ENCODE assay signal across 28 mouse cellular contexts in the genomic region with DNA sequence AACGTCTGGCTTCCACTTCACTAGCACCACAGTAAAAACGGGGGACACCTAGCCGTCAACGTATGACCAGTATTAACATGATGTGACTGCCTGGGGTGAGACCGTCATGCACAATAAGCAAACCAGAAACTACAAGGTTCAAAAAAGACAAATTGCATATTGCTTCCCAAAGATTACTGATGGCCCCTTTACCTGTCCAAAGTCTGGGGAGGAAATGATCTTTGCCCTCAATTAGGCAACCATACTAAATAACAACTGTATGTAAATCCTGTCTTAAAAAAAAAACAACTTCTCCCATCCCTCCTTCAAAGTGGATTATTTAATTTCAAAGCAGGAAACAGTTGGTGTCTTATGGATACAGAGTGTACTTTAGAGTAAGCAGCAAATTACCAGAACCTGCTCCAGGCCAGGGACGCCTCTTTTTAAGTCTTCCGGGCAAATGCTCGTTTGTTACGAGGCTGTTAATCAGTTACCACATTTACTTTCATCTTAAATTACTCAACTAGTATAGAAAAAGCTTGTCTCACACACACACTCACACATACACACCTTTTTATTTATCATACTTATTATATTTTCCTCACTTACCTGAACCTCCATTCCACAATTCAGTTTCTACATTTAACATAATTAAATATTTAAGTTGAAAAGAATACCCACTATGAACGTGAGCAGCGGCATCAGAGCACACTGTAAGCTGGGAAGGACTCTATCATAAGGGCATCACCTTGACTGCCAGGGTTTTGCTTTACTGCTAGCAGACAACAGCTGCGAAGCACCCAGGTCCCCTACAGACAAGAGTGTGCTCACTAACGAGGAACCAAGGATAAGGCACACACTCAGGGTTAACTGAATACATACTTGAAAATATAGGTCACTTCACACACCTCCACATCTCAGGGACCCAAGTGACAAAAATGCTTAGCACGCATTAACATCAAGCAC. TPM values are rescaled to one million over a fixed set of nuclear protein-coding genes. Genes with fewer than 3 reads are reported as not detected.
A peak's percentile ranks its signal among the peaks of the same experiment; 100 is the strongest.
DNase-seq lines count a peak whose midpoint lies in the region; ATAC-seq and TF ChIP-seq lines count a peak whose summit lies in the region.
"Had no signal": no experiment of that assay in that cellular context is flagged by ENCODE, and none has a peak within 500 bp of the region (broad histone marks: within the 10 kb centered on the region; RNA-seq: fewer than 3 reads in every experiment).

No protein-coding gene starts in this region.

- peak; percentile 29 for DNase-seq in kidney, adult 2 months
- no peak for DNase-seq in kidney, adult 11 months
- DNase-seq in kidney, postnatal 14 days = peak; percentile 21
- no peak for DNase-seq in kidney, adult 9 months
- no peak for DNase-seq in forebrain, embryonic 10.5 days (ENCODE audit: extremely low spot score, low spot score)
- no peak for DNase-seq in frontal cortex, postnatal 25 days (ENCODE audit: low spot score in 2 of 2)
- DNase-seq: adrenal gland, adult 8-10 months; cerebellum, adult 8-10 months; cerebellum, postnatal 36 days; gastrocnemius, adult 2 months; gastrocnemius, postnatal 36 days; heart, adult 2 months; layer of hippocampus, adult 9-11 months; lung, adult 2 months; lung, postnatal 10 days; midbrain, embryonic 14.5 days; retina, postnatal 1 day; right cerebral cortex, postnatal 14 days had no signal

- peaks cover 3% of the 10 kb centered on the region for H3K36me3 ChIP-seq in kidney, adult 2 months (ENCODE audit: control insufficient read depth, insufficient read depth, low read length)
- H3K36me3 ChIP-seq in intestine, embryonic 16.5 days (ENCODE audit: control insufficient read depth, insufficient read depth, low read length) = 0 out of 2 replicates have a peak, but pooled peaks cover 12% of the 10 kb centered on the region
- H3K36me3 ChIP-seq in liver, embryonic 16.5 days (ENCODE audit: control insufficient read depth, insufficient read depth) = peaks cover 19% of the 10 kb centered on the region
- peaks cover 89% of the 10 kb centered on the region for H3K36me3 ChIP-seq in forebrain, embryonic 10.5 days (replicated peaks)

- peak; percentile 82 for ATAC-seq in intestine, embryonic 16.5 days
- ATAC-seq in liver, embryonic 16.5 days (ENCODE audit: low read depth) = peak; percentile 64
- ATAC-seq: forebrain, embryonic 14.5 days had no signal

- H3K9me3 ChIP-seq in intestine, embryonic 16.5 days (ENCODE audit: control insufficient read depth, low read length) = no peaks in the 10 kb centered on the region
- H3K9me3 ChIP-seq in liver, embryonic 16.5 days (replicated peaks; ENCODE audit: control insufficient read depth, low read length) = no peaks in the 10 kb centered on the region
- H3K9me3 ChIP-seq in forebrain, embryonic 10.5 days = no peaks in the 10 kb centered on the region
- H3K9me3 ChIP-seq: G1E; heart, embryonic 12.5 days; limb, embryonic 12.5 days; neural tube, embryonic 15.5 days; stomach, embryonic 15.5 days had no signal

- TF ChIP-seq POLR2A in kidney, adult 2 months (IDR thresholded peaks at IDR 0.05; ENCODE audit: low read depth, low read length) = no peak

- H3K27ac ChIP-seq in kidney, adult 2 months (ENCODE audit: insufficient read depth, low read depth, low read length) = 0 out of 2 replicates have a peak overlapping the region, but pooled peaks have one; percentile 35
- peak overlapping the region; percentile 89 for H3K27ac ChIP-seq in intestine, embryonic 16.5 days (ENCODE audit: low read length)
- peak overlapping the region; percentile 34; the same call in 1 of the 2 replicates for H3K27ac ChIP-seq in liver, embryonic 16.5 days (ENCODE audit: low read length)
- H3K27ac ChIP-seq in forebrain, embryonic 10.5 days = no peak overlapping the region
- H3K27ac ChIP-seq: gastrocnemius, adult 2 months; heart, adult 2 months; hindbrain, embryonic 14.5 days; limb, embryonic 12.5 days; macrophage; neural tube, embryonic 15.5 days; stomach, embryonic 15.5 days had no signal

- peak overlapping the region; percentile 32 for H3K4me2 ChIP-seq in intestine, embryonic 16.5 days (ENCODE audit: low read depth, low read length)
- H3K4me2 ChIP-seq in liver, embryonic 16.5 days (ENCODE audit: low read depth, low read length) = no peak overlapping the region
- H3K4me2 ChIP-seq: heart, embryonic 12.5 days; hindbrain, embryonic 14.5 days; limb, embryonic 12.5 days; neural tube, embryonic 15.5 days; stomach, embryonic 15.5 days had no signal

- 45% methylated on average over 14 of the region's 14 CpGs for WGBS in kidney, adult 2 months
- 64% methylated on average over 14 of the region's 14 CpGs for WGBS in intestine, embryonic 16.5 days
- 79% methylated on average over 14 of the region's 14 CpGs for WGBS in liver, embryonic 16.5 days (ENCODE audit: insufficient replicate concordance)
- 92% methylated on average over 14 of the region's 14 CpGs for WGBS in forebrain, embryonic 10.5 days

- H3K9ac ChIP-seq in intestine, embryonic 16.5 days (ENCODE audit: low read depth, low read length) = no peak overlapping the region; the same call in 1 of the 2 replicates
- no peak overlapping the region for H3K9ac ChIP-seq in liver, embryonic 16.5 days (ENCODE audit: low read depth, low read length)
- H3K9ac ChIP-seq: heart, embryonic 12.5 days; hindbrain, embryonic 14.5 days; limb, embryonic 12.5 days; neural tube, embryonic 15.5 days; stomach, embryonic 15.5 days had no signal

- H3K27me3 ChIP-seq in kidney, adult 2 months (replicated peaks; ENCODE audit: control insufficient read depth, insufficient read depth, low read length) = no peaks in the 10 kb centered on the region
- H3K27me3 ChIP-seq in intestine, embryonic 16.5 days (replicated peaks; ENCODE audit: control insufficient read depth, insufficient read depth, low read length) = no peaks in the 10 kb centered on the region
- no peaks in the 10 kb centered on the region for H3K27me3 ChIP-seq in liver, embryonic 16.5 days (ENCODE audit: control insufficient read depth, insufficient read depth, low read depth, low read length)
- H3K27me3 ChIP-seq in forebrain, embryonic 10.5 days (ENCODE audit: poor library complexity, severe bottlenecking) = no peaks in the 10 kb centered on the region
- H3K27me3 ChIP-seq: heart, embryonic 12.5 days; limb, embryonic 12.5 days; neural tube, embryonic 15.5 days; stomach, embryonic 15.5 days had no signal

- H3K4me3 ChIP-seq in kidney, adult 2 months (ENCODE audit: insufficient read depth, low read depth, low read length) = no peak overlapping the region
- no peak overlapping the region for H3K4me3 ChIP-seq in intestine, embryonic 16.5 days (ENCODE audit: low read length)
- H3K4me3 ChIP-seq in liver, embryonic 16.5 days (ENCODE audit: low read depth, low read length) = no peak overlapping the region
- no peak overlapping the region for H3K4me3 ChIP-seq in forebrain, embryonic 10.5 days
- H3K4me3 ChIP-seq: gastrocnemius, adult 2 months; heart, adult 2 months; heart, embryonic 12.5 days; limb, embryonic 12.5 days; neural tube, embryonic 15.5 days; stomach, embryonic 15.5 days had no signal

- TF ChIP-seq CTCF in kidney, adult 2 months (conservative IDR thresholded peaks at IDR 0.05; ENCODE audit: insufficient read depth, insufficient read length, low read depth, low read length) = no peak

- peaks cover 11% of the 10 kb centered on the region for H3K4me1 ChIP-seq in kidney, adult 2 months (ENCODE audit: control insufficient read depth, insufficient read depth, low read length)
- H3K4me1 ChIP-seq in intestine, embryonic 16.5 days (ENCODE audit: control insufficient read depth, insufficient read depth, low read length) = peaks cover 19% of the 10 kb centered on the region
- H3K4me1 ChIP-seq in liver, embryonic 16.5 days (ENCODE audit: control insufficient read depth, low read depth, low read length) = no peaks in the 10 kb centered on the region
- H3K4me1 ChIP-seq in forebrain, embryonic 10.5 days = no peaks in the 10 kb centered on the region
- H3K4me1 ChIP-seq: heart, embryonic 12.5 days; limb, embryonic 12.5 days; neural tube, embryonic 15.5 days; stomach, embryonic 15.5 days had no signal

RNA-seq across cellular contexts. Expression of a gene that starts 24.4 kb away (rescaled TPM):
- polyA plus RNA-seq in kidney, adult 2 months (2012; rRNA removed) = 21.0 and 27.4 TPM in 2 replicates
- 53.8 and 54.1 TPM in 2 replicates for polyA plus RNA-seq in intestine, embryonic 16.5 days (2015; fragmentation: Nextera tagmentation; extraction: Ambion mirVana)
- polyA plus RNA-seq in liver, embryonic 16.5 days (2015; fragmentation: Nextera tagmentation; extraction: Ambion mirVana) = 18.3 and 18.9 TPM in 2 replicates
- 47.0 and 47.1 TPM in 2 replicates for polyA plus RNA-seq in forebrain, embryonic 10.5 days (2016; fragmentation: Nextera tagmentation; extraction: Ambion mirVana)

RNA-seq across cellular contexts. Expression of a gene that starts 33.6 kb away (rescaled TPM):
- 111 and 134 TPM in 2 replicates for polyA plus RNA-seq in kidney, adult 2 months (2012; rRNA removed)
- 80.2 and 83.9 TPM in 2 replicates for polyA plus RNA-seq in intestine, embryonic 16.5 days (2015; fragmentation: Nextera tagmentation; extraction: Ambion mirVana)
- 36.2 and 38.0 TPM in 2 replicates for polyA plus RNA-seq in liver, embryonic 16.5 days (2015; fragmentation: Nextera tagmentation; extraction: Ambion mirVana)
- polyA plus RNA-seq in forebrain, embryonic 10.5 days (2016; fragmentation: Nextera tagmentation; extraction: Ambion mirVana) = 123 and 133 TPM in 2 replicates

RNA-seq across cellular contexts. Expression of a gene that starts 53.5 kb away (rescaled TPM):
- polyA plus RNA-seq in kidney, adult 2 months (2012; rRNA removed) = 38.3 and 46.8 TPM in 2 replicates
- 20.0 and 20.9 TPM in 2 replicates for polyA plus RNA-seq in intestine, embryonic 16.5 days (2015; fragmentation: Nextera tagmentation; extraction: Ambion mirVana)
- polyA plus RNA-seq in liver, embryonic 16.5 days (2015; fragmentation: Nextera tagmentation; extraction: Ambion mirVana) = 5.2 and 5.4 TPM in 2 replicates
- polyA plus RNA-seq in forebrain, embryonic 10.5 days (2016; fragmentation: Nextera tagmentation; extraction: Ambion mirVana) = 44.5 and 49.3 TPM in 2 replicates

Comparison
In these comparisons a context has a peak if more than half of its experiments do, and no peak if none do; other contexts are left out.
1. DNase-seq: peak in kidney, adult 2 months (single experiment) and kidney, postnatal 14 days (single experiment); none in kidney, adult 11 months (single experiment), kidney, adult 9 months (single experiment), forebrain, embryonic 10.5 days (single experiment) and frontal cortex, postnatal 25 days (0 of 2).